14 mouse cellular contexts compared by ENCODE assay signal in genomic region chrX:99451249-99451885, GRCm38 (mm10). TPM values are rescaled to one million over a fixed set of nuclear protein-coding genes. Genes with fewer than 3 reads are reported as not detected.
DNase-seq lines count a peak whose midpoint lies in the region; ATAC-seq and TF ChIP-seq lines count a peak whose summit lies in the region.
"Had no signal": no experiment of that assay in that cellular context is flagged by ENCODE, and none has a peak within 500 bp of the region (broad histone marks: within the 10 kb centered on the region; RNA-seq: fewer than 3 reads in every experiment).

No protein-coding gene starts in this region.

- ATAC-seq in forebrain, embryonic 12.5 days (ENCODE audit: low FRiP score): peak; percentile 36; the same call in 1 of the 2 replicates
- no peak for ATAC-seq in limb, embryonic 12.5 days (ENCODE audit: insufficient number of reproducible peaks, insufficient read depth, low FRiP score, low TSS enrichment, low read depth)

- H3K27me3 ChIP-seq in forebrain, embryonic 12.5 days: peaks cover 72% of the 10 kb centered on the region
- H3K27me3 ChIP-seq in limb, embryonic 12.5 days: peaks cover 68% of the 10 kb centered on the region
- H3K27me3 ChIP-seq: stomach, embryonic 15.5 days had no signal

- H3K4me1 ChIP-seq in forebrain, embryonic 12.5 days: peaks cover 50% of the 10 kb centered on the region
- H3K4me1 ChIP-seq in limb, embryonic 12.5 days (replicated peaks): peaks cover 38% of the 10 kb centered on the region
- H3K4me1 ChIP-seq: stomach, embryonic 15.5 days had no signal

- H3K4me2 ChIP-seq in forebrain, embryonic 12.5 days: no peak overlapping the region
- no peak overlapping the region for H3K4me2 ChIP-seq in limb, embryonic 12.5 days
- H3K4me2 ChIP-seq: stomach, embryonic 15.5 days had no signal

- no peak overlapping the region for H3K9ac ChIP-seq in forebrain, embryonic 12.5 days
- H3K9ac ChIP-seq in limb, embryonic 12.5 days (replicated peaks): no peak overlapping the region
- H3K9ac ChIP-seq: liver, embryonic 14.5 days; stomach, embryonic 15.5 days had no signal

- no peaks in the 10 kb centered on the region for H3K36me3 ChIP-seq in forebrain, embryonic 12.5 days (replicated peaks)
- H3K36me3 ChIP-seq in limb, embryonic 12.5 days: no peaks in the 10 kb centered on the region
- H3K36me3 ChIP-seq: stomach, embryonic 15.5 days had no signal

- 59% methylated on average over 10 of the region's 10 CpGs for WGBS in forebrain, embryonic 12.5 days
- 60% methylated on average over 10 of the region's 10 CpGs for WGBS in limb, embryonic 12.5 days

- TF ChIP-seq CTCF in gastrocnemius, adult 2 months (IDR thresholded peaks at IDR 0.05): no peak

- intact Hi-C loops in gastrocnemius, adult 2 months (cut with DNase I): no loop called here
- intact Hi-C loops in gastrocnemius, postnatal 14 days (cut with DNase I; ENCODE audit: low total_unique reads): no loop called here

- DNase-seq in gastrocnemius, adult 2 months: peak; percentile 1
- DNase-seq in gastrocnemius, postnatal 14 days: no peak
- DNase-seq in brain, adult 2 months (ENCODE audit: low read depth, low spot score): peak; percentile 62
- no peak for DNase-seq in MN1 (ENCODE audit: low spot score)
- DNase-seq in embryo, embryonic 9.5 days (ENCODE audit: extremely low spot score): no peak
- DNase-seq in layer of hippocampus, postnatal 36 days: no peak
- DNase-seq: adrenal gland, postnatal 10 days; cerebellum, adult 11-12 months; heart, adult 2 months had no signal

- no peak overlapping the region for H3K27ac ChIP-seq in gastrocnemius, adult 2 months
- H3K27ac ChIP-seq in forebrain, embryonic 12.5 days: peak overlapping the region; percentile 68
- peak overlapping the region; percentile 95 for H3K27ac ChIP-seq in limb, embryonic 12.5 days
- H3K27ac ChIP-seq: heart, adult 2 months; layer of hippocampus, adult 2 months; liver, embryonic 14.5 days; stomach, embryonic 15.5 days had no signal

- H3K4me3 ChIP-seq in gastrocnemius, adult 2 months: no peak overlapping the region
- H3K4me3 ChIP-seq in forebrain, embryonic 12.5 days (replicated peaks): no peak overlapping the region
- no peak overlapping the region for H3K4me3 ChIP-seq in limb, embryonic 12.5 days (replicated peaks)
- H3K4me3 ChIP-seq: heart, adult 2 months; layer of hippocampus, adult 2 months; stomach, embryonic 15.5 days had no signal

- H3K9me3 ChIP-seq in forebrain, embryonic 12.5 days: no peaks in the 10 kb centered on the region
- no peaks in the 10 kb centered on the region for H3K9me3 ChIP-seq in limb, embryonic 12.5 days
- H3K9me3 ChIP-seq: stomach, embryonic 15.5 days had no signal

RNA-seq across cellular contexts. Expression of gene Pja1, which starts 19.7 kb away (rescaled TPM):
- 10 to 100 TPM; 12.9 to 16.7 TPM for total RNA-seq in gastrocnemius, adult 2 months (2021)
- total RNA-seq in gastrocnemius, postnatal 14 days (2021): 10 to 100 TPM; 17.1 to 23.0 TPM
- 272 and 301 TPM in 2 replicates for polyA plus RNA-seq in forebrain, embryonic 12.5 days (2016; fragmentation: Nextera tagmentation; extraction: Ambion mirVana)
- 178 and 181 TPM in 2 replicates for polyA plus RNA-seq in limb, embryonic 12.5 days (2016; fragmentation: Nextera tagmentation; extraction: Ambion mirVana)
- 100 to 1,000 TPM; 192 to 211 TPM for total RNA-seq in layer of hippocampus, postnatal 36 days (2021)

Comparison
In these comparisons a context has a peak if more than half of its experiments do, and no peak if none do; other contexts are left out.
1. DNase-seq: peak in gastrocnemius, adult 2 months (single experiment) and brain, adult 2 months (single experiment); none in gastrocnemius, postnatal 14 days (single experiment), MN1 (single experiment), embryo, embryonic 9.5 days (single experiment) and layer of hippocampus, postnatal 36 days (0 of 2).
2. RNA of gene Pja1, which starts 19.7 kb away (total RNA-seq): 192 to 211 TPM in layer of hippocampus, postnatal 36 days; 17.1 to 23.0 TPM in gastrocnemius, postnatal 14 days and 12.9 to 16.7 TPM in gastrocnemius, adult 2 months; every median in the first group is over 4 times any median in the second.